Mouse (Mus musculus) 416B (cell line): Measurements from ENCODE around the gene Nat9.

Experiments used
- DNase-seq: peaks from one replicate; pipeline ENCODE4 v3.0.0; 2011; ENCODE audit warnings: low read depth

Gene Nat9

DNA sequence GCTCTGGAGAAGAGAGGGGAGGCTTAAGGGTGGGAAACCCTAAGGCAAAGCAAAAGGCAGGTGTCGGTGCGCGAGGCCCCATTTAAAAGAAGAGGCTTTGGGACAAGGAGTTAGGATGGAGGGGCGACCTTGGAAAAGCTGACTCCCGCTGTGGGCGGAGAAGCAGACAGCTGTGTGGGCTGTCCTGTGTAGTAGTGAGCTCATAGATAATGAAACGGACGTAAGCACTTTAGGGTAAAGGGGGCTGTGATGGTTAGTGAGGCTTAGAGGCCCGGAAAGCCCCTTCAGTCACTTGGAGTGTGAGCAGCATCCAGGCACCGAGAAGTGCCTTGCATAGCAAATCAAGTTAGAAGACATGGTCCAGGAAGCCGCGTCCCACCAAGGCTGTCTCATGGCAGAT, at the start of gene Nat9:
TSS of gene Nat9 (minus strand) at position 167 of the 400 bp plus-strand sequence.
- DNase-seq: no peak

DNA sequence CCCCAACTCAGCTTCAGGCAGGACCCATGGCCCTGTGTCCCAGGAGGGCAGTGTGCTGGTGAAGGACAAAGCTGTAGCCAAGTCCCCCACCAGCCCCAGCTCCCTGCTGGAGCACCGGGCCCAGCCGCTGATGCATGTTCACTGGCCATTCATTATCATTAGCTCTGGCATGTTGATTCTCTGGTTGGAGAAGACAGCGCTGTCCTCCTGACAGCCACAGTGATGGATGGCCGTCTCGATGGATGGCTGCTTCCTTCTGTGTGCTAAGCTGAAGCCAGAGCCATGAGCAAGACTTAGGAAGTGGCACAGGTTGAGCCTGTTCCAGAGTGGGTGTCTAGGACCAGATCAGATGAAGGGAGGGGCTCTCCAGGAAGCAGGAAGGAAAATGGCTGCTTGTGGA, 48.9 kb upstream of the Nat9 start:
- DNase-seq: no peak

DNA sequence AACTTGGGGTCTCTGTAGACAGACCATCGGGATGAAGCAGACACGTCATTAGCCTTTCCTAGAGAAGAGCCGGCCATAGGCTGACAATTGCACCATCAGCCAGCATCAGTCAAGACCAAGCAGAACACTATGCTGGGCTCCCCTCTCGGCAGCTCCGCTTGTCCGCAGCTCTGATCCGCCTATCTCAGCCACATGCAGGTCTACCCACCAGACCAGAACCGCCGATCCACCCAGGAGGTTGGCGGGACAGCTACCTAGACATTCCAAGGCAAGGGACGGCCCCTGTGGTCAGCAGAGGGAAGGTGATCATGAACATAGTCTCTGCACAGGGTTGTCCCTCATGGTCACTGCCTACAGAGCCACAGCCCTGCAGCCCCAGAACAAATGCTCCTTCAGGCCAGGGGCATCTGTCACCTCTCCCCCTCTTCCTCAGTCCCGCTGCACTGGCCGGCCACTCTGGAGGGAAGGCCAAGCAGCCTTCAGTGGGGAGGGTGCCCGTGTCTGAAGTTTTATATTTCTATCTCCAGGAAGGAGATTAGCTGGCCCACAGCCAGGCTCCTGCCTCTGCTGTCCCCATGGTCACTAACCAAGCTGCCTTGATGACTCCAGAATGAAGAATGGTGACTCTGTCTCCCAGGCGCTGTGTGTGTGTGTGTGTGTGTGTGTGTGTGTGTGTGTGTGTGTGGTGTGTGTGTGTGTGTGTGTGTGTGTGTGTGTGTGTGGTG, 46.8 kb upstream of the Nat9 start:
- peak; percentile 50 for DNase-seq

DNA sequence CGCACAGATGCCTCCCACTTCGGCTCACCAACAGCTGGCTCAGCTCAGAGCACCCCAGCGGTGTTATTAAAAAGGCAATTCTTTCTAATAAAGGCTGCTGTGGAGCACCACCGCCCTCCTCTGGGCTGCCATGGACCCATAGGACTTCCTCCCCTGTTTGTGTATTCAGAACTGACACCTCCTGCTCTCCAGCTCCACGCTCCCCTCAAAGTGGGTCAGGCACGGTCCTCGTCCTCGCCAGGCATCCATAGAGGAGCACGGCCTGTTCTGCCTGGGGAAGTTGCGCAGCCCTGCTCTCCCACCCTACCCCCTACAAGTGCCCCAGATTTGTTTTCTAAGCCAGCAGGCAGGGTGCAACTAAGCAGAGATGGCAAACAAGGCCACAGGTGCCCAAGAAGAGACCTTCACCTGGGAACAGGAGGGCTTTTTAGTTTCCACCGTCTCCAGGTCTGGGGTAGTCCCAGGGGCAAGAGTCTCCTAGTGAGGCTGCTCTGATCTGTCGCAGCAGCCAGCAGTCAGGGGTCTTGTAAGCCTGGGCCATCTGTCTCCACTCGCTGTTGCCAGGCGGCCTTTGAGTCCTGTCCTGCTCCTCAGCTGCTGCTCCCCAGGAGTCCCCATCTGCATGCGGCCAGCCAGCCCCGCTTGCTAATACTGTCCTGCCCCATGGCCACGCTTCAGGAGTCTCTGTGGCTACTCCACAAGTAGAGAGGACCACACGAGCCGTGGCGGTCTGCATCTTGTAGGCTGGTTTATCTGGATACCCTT, 46.0 kb upstream of the Nat9 start:
- no peak for DNase-seq

DNA sequence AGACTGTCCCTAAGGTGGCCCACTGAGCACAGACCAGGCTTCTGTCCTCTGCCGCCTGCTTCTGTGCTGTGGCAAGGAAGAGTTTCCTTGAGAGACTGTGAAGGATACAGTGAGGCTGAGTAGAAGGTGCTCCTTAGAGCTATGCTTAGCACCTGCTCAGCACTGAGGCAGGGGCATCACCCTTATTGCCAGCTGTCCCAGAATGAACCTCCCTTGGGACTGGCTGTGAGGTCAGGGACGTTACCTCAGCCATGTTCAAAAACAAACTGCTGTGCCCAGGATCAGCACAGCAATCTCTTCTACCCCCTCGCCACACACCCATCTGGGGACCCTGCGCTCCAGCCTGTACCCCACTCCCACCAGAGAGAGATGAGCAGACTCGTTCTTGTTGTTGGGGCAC, 45.2 kb upstream of the Nat9 start:
- DNase-seq: no peak

DNA sequence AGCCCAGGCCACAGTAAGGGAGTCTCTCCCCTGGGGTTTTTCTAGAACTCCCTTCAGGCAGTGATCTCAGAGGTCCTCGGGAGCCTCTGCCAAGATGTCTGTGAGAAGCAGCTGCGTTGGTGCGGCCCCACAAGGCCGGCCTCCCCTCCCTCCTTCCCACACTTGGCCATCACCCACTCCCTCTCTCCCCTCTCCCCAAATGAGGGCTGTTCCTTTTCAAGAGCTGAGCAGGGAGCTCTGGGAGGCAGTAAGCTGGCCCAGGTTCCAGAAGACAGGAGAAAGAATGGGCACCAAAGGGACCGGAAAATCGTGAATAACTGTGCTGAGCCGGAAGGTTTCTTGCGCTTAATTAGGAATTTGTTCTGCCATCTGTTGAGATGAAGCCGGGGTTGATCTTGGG, 44.3 kb upstream of the Nat9 start:
- no peak for DNase-seq

DNA sequence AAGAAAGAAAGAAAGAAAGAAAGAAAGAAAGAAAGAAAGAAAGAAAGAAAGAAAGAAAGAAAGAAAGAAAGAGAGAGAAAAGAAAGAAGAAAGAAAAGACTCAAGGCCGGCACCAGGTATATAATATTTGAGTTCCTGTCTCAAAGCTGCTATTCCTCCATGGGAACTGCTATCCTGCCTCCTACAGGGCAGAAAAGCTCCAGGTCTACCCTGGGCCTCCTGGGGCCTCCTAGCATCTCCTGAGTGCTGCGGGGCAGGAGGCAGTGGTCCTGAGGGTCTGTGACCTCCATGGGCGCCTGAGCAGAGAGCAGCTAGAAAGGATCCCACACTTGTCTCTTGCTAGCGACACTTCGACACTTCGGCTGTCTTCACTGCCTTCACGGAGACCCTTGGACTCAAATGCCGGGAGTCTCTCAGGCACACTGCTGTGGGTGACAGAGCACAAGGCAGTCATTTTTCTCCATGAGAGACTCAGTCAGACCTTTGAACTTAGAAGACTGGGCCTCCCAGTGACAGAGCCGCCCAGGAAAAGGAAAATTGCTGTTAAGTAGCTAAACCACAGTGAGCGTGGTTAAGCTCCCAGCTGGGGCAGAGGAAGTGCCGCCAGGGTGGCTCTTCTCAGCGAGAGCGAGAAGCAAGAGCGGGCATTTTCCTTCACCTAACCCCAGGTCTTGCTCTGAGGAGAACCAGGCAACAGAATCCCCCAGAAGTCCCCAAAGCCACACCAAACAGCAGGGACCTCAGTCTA, 43.7 kb upstream of the Nat9 start:
- DNase-seq: peak; percentile 62

DNA sequence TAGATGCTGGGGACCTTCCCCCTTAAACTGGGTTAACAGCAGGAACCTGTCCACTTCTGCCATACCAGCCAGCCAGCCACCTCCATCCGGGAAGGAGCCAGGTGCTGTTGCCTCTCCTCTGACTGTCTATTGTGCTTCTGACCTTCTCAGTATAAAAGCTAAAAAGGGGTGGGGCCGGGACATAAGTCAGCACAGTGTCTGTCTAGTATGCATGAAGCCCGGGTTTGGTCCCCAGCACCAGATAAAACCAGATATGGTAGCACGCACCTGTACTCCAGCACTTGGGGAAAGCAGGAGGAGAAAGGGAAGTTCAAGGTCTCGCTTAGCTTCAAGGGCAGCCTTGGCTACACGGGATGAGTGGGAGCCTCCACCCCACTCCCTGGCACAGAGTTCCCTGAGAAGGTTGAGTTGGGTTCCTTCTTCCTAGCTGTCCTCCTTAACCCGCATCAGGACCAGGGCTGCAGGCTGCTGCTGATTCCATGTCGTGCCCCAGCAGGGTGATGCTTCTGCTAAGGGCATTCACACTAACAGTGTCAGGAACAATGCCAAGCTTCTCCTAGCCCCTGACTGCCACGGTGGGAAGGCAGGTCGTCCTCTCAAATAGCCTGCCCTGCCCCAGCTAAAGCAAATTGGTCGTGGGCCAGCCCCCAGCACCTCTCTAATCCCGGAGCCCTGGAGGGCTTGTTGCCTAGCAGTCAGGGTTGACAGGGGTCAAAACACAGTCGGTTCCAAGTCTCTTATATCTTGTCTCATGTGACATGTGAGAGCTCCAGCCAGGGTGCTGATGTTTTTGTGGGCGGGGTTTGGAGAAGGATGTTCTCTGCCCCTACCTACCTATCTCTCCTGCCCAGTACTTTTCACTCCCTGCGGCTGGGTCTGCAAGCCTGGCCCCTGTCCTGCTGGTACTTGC, 41.6 kb upstream of the Nat9 start:
- DNase-seq: no peak

DNA sequence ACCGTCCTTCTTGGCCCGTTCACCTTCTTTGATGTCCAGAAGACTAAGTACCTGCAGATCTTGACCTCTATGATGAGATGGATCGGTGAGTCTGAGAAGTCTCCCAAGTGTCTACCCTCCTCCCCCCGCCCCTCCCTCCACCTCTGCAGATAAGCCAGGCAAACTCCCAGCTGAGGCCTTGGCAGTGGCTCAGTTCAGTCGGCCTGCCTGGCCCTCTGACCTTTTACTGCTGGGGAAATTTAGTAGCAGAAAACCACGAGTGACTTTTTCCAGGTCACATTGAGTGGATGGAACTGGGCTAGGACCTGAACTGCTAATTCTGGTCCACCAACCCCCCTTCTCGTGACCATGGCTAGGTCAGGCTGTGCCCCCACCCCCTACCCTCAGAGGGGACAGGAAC, 40.8 kb upstream of the Nat9 start:
- DNase-seq: no peak

DNA sequence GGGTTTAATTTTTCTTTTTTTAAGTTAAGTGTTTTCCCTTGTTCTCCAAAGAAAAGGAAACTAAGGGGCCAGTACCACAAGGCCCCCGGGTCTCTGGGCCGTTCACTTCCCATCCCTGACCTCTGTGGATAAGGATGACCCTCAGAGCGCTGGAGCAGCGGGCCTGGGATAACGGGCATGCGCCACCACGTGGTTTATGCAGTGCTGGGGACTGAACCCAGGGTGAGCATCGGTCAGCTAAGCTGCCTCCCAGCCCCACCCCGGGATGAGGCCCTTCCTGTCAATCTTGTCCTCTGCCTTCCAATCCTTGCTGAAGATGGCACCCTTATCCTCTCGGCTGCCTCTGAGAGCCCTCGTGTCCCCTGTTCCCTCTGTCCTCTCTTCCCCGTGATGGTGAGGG, 40.0 kb upstream of the Nat9 start:
- DNase-seq: no peak

DNA sequence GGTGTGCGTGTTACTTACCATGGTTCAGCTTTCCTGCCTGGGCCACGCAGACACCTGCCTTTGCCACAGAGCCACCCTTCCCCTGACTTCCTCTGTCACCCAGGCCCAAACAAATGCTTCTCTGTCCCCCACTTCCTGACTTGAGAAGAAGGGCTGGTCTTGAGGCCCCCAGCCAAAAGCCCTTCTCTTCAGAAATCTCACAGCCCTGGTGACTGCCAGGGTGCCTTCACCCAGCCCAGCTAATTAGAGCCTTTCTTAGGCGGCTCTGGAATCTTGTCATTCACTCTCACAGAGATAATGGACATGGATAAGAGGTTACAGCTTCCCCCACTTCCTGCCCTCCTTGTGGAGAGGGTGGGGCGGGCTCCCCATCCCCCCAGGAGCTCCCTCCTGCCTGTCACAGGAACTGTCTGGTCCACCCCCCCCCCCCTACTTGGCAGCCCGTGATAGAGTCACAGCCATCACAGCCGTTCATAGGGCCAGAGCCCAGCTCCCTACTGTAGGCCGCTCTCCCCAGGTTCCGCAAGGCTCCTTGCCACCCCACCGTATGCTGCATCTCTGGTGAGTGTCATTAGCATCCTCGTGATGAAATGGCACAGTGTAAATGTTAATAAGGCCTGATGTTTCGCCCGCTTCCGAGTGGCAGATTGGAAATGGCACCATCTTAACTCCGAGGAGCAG, 39.3 kb upstream of the Nat9 start:
- DNase-seq: peak; percentile 11

DNA sequence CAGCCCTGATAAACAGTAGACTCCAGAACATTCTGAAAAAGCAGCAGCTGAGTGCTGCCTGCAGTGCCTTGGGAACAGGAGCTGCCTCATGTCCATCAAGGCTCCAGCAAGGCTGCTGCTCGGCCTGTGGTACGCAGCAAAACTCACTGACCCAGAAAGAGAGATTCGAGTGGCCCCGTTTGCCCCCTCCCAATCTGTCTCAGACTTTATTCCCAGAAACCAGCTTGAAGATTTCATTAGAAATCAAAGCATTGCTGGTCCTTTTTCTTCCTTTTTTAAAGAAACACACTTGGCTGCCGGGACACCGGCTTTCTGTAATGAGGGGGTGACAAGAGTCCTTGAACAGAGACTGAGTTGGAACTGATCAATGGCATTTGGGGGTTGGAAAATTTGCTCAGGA, 37.6 kb upstream of the Nat9 start:
- no peak for DNase-seq

DNA sequence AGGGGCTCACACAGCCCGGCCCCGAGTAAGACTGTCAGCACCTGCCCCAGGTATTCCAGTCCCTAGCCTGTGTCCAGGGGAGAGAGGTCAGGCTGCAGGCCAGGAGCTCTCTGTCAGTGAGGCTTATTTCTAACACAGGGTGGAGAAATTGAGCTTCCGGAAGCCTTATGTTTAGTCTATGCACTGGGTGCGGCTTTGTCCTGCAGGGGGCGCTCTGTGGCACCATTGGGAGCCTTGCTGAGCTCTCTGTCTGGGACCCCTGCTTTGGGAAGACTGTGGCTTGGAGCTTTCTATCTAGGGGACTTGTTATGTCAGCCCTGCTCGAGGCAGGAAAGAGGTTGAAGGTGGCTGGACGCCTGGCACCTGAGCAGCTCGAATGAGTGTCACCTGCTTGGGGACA, 37.2 kb upstream of the Nat9 start:
- DNase-seq: peak; percentile 43

DNA sequence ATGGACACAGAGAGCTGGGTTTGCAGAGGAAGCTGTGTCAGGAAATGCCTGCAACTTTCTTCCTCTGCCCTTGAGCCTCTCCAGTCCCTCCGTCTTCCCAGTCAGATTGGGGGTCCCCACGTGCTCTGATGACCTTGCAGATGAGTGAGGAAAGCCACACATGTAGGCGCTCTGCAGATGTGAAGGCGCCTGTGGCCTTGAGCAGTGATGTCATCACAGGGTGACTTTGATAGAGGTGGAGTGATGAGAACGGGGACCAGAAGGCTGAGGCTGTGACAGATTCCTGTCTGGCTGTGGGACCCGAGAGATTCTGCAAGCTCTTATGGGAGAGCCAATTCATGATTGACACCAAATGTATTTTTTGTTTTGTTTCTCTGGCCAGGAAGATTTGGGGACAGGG, 36.2 kb upstream of the Nat9 start:
- DNase-seq: peak; percentile 63

DNA sequence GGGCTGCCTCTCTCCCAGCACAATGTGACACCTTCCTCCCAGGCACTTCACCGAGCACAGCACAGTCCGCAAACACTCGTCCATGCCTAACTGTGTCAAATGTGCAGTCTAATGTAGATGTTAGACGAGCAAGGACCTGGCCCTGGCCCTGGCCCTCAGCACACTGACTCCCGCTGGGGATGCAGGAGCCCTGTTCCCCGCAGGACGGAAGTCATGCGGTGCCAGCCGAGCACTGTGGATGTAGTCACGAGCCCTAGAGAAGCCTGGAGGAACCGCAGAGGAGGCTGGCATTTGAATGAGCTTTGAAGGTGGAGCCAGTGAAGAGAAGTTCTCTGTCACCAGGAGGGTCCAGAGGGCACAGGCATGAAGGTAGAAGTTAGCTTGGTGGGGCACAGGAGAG, 35.8 kb upstream of the Nat9 start:
- DNase-seq: no peak

DNA sequence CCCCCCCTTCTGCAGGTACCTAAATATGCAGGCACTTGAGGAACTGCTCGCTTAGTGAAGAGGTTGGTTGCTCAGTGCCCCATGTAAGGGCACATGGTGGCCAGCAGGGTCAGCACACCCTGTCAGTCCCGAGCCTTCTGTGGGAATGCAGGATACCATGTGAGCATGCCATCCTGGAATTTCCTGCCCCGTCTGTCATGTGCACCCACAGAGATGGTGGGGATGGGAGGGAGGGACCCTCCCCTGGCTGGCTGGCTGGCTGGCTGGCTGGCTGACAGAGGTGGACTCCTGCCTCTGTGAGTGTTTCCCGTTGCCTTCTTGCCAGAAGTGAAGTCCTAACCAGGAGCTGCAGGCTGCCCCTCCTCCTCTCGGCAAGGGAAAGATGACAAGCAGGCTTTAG, 34.9 kb upstream of the Nat9 start:
- no peak for DNase-seq

DNA sequence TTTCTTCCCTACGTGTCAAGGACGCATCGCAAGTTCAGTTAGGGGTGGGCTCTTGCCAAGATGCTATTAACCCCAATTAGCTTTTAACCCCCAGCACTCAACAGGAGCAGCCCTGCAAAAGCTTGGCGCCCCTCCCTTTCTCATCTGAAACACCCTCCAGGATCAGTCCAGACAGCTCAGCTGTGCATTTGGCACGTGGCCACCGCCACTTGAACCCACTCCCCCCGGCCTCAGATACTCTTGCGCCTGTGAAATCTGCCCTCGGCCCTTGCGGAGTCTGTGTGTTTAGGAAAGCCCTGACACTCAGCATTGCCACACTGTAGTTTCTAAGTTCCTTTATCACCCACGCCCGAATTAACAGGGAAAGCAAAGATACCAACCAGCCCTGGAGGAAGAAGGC, 34.4 kb upstream of the Nat9 start:
- DNase-seq: no peak

DNA sequence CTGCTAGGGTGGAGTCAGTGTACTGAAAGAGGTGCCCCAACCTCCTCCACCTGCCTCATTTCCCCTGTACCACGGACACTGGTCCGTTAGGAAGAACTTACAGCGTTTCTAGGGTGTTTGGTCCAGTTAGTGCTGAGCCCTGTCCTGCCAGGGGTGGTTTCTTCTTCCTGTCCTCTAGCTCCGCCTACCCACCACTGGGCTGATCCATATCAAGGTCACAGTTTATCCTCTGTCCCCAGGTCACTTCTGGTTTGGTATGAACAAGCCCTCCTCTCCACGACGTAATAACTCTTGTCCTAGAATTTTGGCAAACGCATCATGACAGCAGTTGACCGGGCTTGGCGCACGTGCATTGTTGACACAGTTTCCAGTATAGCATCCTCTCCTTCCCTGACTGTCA, 32.0 kb upstream of the Nat9 start:
- DNase-seq: peak; percentile 85

DNA sequence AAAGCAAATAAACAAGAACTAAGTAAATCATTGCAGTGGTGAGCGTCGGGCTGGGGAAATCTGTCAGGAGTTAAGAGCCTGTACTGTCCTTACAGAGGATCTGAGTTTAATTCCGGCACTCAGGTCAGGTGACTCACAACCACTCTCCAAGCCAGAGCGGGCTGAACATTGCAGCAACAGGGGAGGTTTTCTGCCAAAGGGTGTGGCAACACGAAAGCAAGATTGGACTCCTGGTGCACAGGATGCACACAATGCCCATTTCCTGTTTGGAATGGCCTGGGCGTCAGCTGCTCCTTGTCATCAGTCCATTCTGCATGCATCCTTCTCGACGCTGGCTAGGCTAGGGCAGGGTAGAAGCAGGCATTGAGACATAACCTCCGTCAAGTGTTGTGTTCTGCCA, 31.6 kb upstream of the Nat9 start:
- DNase-seq: peak; percentile 86

DNA sequence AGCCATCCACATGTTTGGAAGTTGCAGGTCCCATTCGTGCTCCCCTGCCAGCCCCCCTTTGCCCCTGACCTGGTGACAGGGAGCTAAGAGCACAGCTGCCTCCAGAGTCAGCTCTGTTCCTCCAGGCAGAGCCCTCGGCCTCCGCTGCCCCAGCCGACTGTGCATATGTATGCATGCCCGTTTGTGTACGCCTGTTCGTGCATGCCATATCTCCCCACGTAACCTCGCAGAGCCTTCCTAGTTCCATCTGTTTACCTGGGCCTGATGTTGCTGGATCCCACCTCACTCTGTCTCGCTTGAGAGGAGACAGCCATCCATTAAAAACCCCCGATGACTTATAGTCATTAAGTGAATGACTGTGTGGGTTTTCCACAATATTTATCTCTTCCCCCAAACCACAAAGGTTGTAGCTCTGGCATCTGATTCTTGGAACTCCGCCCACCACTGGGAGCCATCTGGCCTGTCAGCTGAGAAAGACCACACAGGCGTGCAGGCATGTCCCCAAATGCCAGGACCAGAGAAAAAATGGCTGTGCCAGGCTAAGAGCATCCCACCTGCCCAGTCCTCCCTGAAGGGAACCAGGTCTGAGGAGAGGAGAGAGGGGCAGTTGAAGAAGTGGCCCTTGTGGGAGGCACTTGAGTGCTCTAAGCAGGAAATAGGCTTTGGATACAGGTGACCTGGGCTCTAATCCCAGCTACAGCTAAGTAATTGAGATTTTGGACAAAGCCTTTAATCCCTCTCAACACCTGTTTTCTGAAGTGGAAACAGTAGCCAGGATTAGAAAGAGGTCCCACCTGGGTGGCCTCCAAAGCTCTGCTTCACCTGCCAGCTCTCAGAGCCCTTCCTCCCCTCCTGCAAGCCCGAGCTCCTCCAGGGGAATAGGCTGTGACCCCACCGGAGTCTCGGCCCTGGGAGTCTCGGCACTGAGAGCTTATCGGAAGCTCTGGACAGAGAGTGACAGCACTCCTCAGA, 30.1 kb upstream of the Nat9 start:
- DNase-seq: no peak
